ENCODE assay signal across 9 mouse cellular contexts in the genomic region with DNA sequence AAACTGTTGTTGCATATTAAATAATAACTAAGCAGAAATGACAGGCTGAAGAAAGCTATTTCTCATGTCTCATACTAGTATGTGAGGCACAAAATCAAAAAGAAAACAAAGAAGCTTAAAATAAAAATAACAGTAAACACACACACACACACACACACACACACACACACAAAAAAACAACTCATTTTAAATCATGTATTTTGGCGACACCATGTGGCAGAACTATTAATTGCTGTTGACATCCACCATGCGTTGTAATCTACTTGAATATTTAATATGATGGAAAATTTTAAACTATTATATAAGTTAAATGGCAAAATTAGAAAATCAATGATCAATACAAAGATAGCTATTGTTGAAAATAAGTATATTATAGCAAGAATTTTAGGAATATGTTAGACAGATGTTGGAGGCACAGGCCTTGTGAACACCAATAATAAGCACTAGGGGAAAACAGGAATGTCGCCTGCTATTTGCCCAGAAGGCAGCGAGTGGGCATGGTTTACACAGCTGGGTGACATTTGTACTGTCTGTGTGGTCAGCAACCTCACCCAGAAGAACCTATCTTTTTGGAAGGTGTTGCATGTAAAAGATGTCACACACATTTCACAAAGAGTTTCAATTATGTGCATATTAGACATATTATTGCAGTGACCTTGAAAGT. TPM values are rescaled to one million over a fixed set of nuclear protein-coding genes. Genes with fewer than 3 reads are reported as not detected.
A peak's percentile ranks its signal among the peaks of the same experiment; 100 is the strongest.
DNase-seq lines count a peak whose midpoint lies in the region; ATAC-seq and TF ChIP-seq lines count a peak whose summit lies in the region.
"Had no signal": no experiment of that assay in that cellular context is flagged by ENCODE, and none has a peak within 500 bp of the region (broad histone marks: within the 10 kb centered on the region; RNA-seq: fewer than 3 reads in every experiment).

No protein-coding gene starts in this region.

- DNase-seq in adrenal gland, postnatal 14 days = peak; percentile 33
- DNase-seq in adrenal gland, adult 2 months = no peak
- no peak for DNase-seq in lung, adult 2 months
- DNase-seq in lung, postnatal 25 days (ENCODE audit: low spot score) = no peak
- peak; percentile 51 for DNase-seq in cerebellum, adult 9-10 months
- peak; percentile 63 for DNase-seq in layer of hippocampus, adult 11-12 months (ENCODE audit: low spot score)
- peak; percentile 42 for DNase-seq in right cerebral cortex, postnatal 14 days

- peak; percentile 32; the same call in 1 of the 2 replicates for TF ChIP-seq CTCF in lung, adult 2 months (IDR thresholded peaks at IDR 0.05; ENCODE audit: insufficient read depth, low read length)

- WGBS in lung, adult 2 months = 15% methylated on average over 4 of the region's 4 CpGs

- no peak for ATAC-seq in monocyte, adult 5-6 weeks (replicated peaks; ENCODE audit: insufficient number of reproducible peaks, low FRiP score, low TSS enrichment, poor library complexity, severe bottlenecking)

- H3K4me3 ChIP-seq in lung, adult 2 months (replicated peaks; ENCODE audit: extremely low read depth, low read depth, low read length) = no peak overlapping the region

- no peak for TF ChIP-seq POLR2A in lung, adult 2 months (IDR thresholded peaks at IDR 0.05; ENCODE audit: borderline replicate concordance, extremely low read depth, low read depth, low read length)

- no peaks in the 10 kb centered on the region for H3K4me1 ChIP-seq in lung, adult 2 months (ENCODE audit: control insufficient read depth, insufficient read depth, low read length)

RNA-seq across cellular contexts. Expression of a gene that starts 18.7 kb away (rescaled TPM):
- 1.1 and 1.7 TPM in 2 replicates for total RNA-seq in adrenal gland, postnatal 14 days (2021)
- under 1 TPM; 0.38 to 0.69 TPM for total RNA-seq in adrenal gland, adult 2 months (2021)
- not detected in 2 replicates for polyA plus RNA-seq in adrenal gland, adult 2 months (2012; rRNA removed)
- 0.25 and 0.31 TPM in 2 replicates for polyA plus RNA-seq in lung, adult 2 months (2012; rRNA removed)
- not detected in 3 replicates for total RNA-seq in monocyte, adult 5-6 weeks (2017)

RNA-seq across cellular contexts. Expression of a gene that starts 46.2 kb away (rescaled TPM):
- 0.53 and 1.3 TPM in 2 replicates for total RNA-seq in adrenal gland, postnatal 14 days (2021)
- under 1 TPM; 0.07 to 0.17 TPM for total RNA-seq in adrenal gland, adult 2 months (2021)
- not detected in 2 replicates for polyA plus RNA-seq in adrenal gland, adult 2 months (2012; rRNA removed)
- polyA plus RNA-seq in lung, adult 2 months (2012; rRNA removed) = 5.5 and 13.8 TPM in 2 replicates
- not detected in 3 replicates for total RNA-seq in monocyte, adult 5-6 weeks (2017)
- polyA plus RNA-seq: limb, embryonic 11.5 days had no signal

Comparison
In these comparisons a context has a peak if more than half of its experiments do, and no peak if none do; other contexts are left out.
1. DNase-seq: peak in adrenal gland, postnatal 14 days (single experiment), cerebellum, adult 9-10 months (single experiment), layer of hippocampus, adult 11-12 months (single experiment) and right cerebral cortex, postnatal 14 days (single experiment); none in adrenal gland, adult 2 months (single experiment), lung, adult 2 months (single experiment) and lung, postnatal 25 days (single experiment).